Mouse (Mus musculus) intestine, embryonic 14.5 days (tissue): ENCODE measurements at regions not wholly inside any gene's neighbourhood (a gene's known extent, or its start where the extent isn't known, plus 50 kb on each side); places are given as distances from the start of the nearest gene placed in this dataset.

ENCODE experiments used
- ATAC-seq: fragments of 200-750 bp; cut with Nextera tagmentation; replicated peaks from 2 replicates; pipeline ENCODE4 v1.8.0; 2017; ENCODE audit warnings: low read depth, moderate number of reproducible peaks, moderate TSS enrichment, moderate library complexity; ENCODE audit not compliant: low FRiP score, low TSS enrichment
- DNase-seq: peaks from one replicate; pipeline ENCODE4 v3.0.0-alpha.2; 2018; ENCODE audit warnings: low spot score
- H3K27ac ChIP-seq: fragments of 300-500 bp; sonication (generic); 2 replicates; pipeline ENCODE4 v1.5.1; 2014; ENCODE audit warnings: low read depth, mild to moderate bottlenecking, control low read depth
- H3K27me3 ChIP-seq: fragments of 300-500 bp; sonication (generic); replicated peaks from 2 replicates; pipeline ENCODE4 v1.6.1; 2014; ENCODE audit warnings: low read length, control low read depth; ENCODE audit not compliant: control insufficient read depth, insufficient read depth
- H3K36me3 ChIP-seq: fragments of 300-500 bp; sonication (generic); 2 replicates; pipeline ENCODE4 v1.6.1; 2014; ENCODE audit warnings: low read length, control low read depth; ENCODE audit not compliant: control insufficient read depth, insufficient read depth
- H3K4me1 ChIP-seq: fragments of 300-500 bp; sonication (generic); replicated peaks from 2 replicates; pipeline ENCODE4 v1.6.1; 2014; ENCODE audit warnings: low read length, control low read depth, mixed read lengths; ENCODE audit not compliant: control insufficient read depth, insufficient read depth
- H3K4me2 ChIP-seq: fragments of 300-500 bp; sonication (generic); 2 replicates; pipeline ENCODE4 v1.6.1; 2014; ENCODE audit warnings: low read length
- H3K4me3 ChIP-seq: fragments of 300-500 bp; sonication (generic); 2 replicates; pipeline ENCODE4 v1.5.1; 2014; ENCODE audit warnings: low read depth, low read length, control low read depth, mixed read lengths
- H3K9ac ChIP-seq: fragments of 300-500 bp; sonication (generic); 2 replicates; pipeline ENCODE4 v1.6.1; 2014; ENCODE audit warnings: mild to moderate bottlenecking, low read length
- H3K9me3 ChIP-seq: fragments of 300-500 bp; sonication (generic); 2 replicates; pipeline ENCODE4 v1.6.1; 2016; ENCODE audit warnings: low read length, control low read depth; ENCODE audit not compliant: control insufficient read depth
- WGBS: fragments of 180-500 bp; shearing (Covaris S2); extraction: QIAGEN DNeasy Blood & Tissue Kit; methylation state at CpG from one replicate; pipeline ENCODE4 v1.1.7; 2014; 5-methylcytosine and 5-hydroxymethylcytosine counted together

GRCm38 (mm10) chr9:43387397-43387796 lies 76.7 kb downstream of the Trim29 start:
- Histone ChIP-seq H3K9ac (no peak overlapping the region), H3K27me3 (no peaks in the 10 kb centered on the region), H3K9me3 (no peaks in the 10 kb centered on the region), H3K27ac (no peak overlapping the region), H3K4me3 (no peak overlapping the region), H3K4me2 (no peak overlapping the region), H3K4me1 (no peaks in the 10 kb centered on the region), H3K36me3 (no peaks in the 10 kb centered on the region)
- ATAC-seq (no peak), DNase-seq (peak; percentile 48)
- WGBS, result 66% methylated on average over 9 of the region's 9 CpGs

GRCm38 (mm10) chr9:43389491-43390083 lies 78.9 kb downstream of the Trim29 start:
- ATAC-seq (no peak), DNase-seq (no peak)
- Histone ChIP-seq H3K4me2 (no peak overlapping the region), H3K36me3 (no peaks in the 10 kb centered on the region), H3K27me3 (no peaks in the 10 kb centered on the region), H3K9ac (no peak overlapping the region), H3K4me3 (no peak overlapping the region), H3K9me3 (0 out of 2 replicates have a peak, but pooled peaks cover 4% of the 10 kb centered on the region), H3K4me1 (0 out of 2 replicates have a peak, but pooled peaks cover 3% of the 10 kb centered on the region), H3K27ac (no peak overlapping the region)
- WGBS, result 43% methylated on average over 9 of the region's 9 CpGs

- 0 out of 2 replicates have a peak, but pooled peaks cover 3% of the 10 kb centered on the region for H3K4me1 ChIP-seq
- DNase-seq (no peak), ATAC-seq (0 out of 2 replicates have a peak, but pooled peaks have one; percentile 40)
- H3K9me3 ChIP-seq, result peaks cover 4% of the 10 kb centered on the region; the same call in 1 of the 2 replicates
- H3K27ac ChIP-seq, result no peak overlapping the region
- WGBS, result 66% methylated on average over 6 of the region's 6 CpGs
- no peaks in the 10 kb centered on the region for H3K27me3 ChIP-seq
- no peak overlapping the region for H3K9ac ChIP-seq
- H3K36me3 ChIP-seq, result no peaks in the 10 kb centered on the region
- H3K4me3 ChIP-seq, result no peak overlapping the region
- no peak overlapping the region for H3K4me2 ChIP-seq
Observed at GRCm38 (mm10) chr9:43392467-43393064, 81.9 kb downstream of the Trim29 start.

- 0 out of 2 replicates have a peak, but pooled peaks cover 3% of the 10 kb centered on the region for H3K4me1 ChIP-seq
- H3K9me3 ChIP-seq, result peaks cover 4% of the 10 kb centered on the region; the same call in 1 of the 2 replicates
- no peaks in the 10 kb centered on the region for H3K36me3 ChIP-seq
- 37% methylated on average over 5 of the region's 5 CpGs for WGBS
- H3K27me3 ChIP-seq, result no peaks in the 10 kb centered on the region
- DNase-seq (no peak), ATAC-seq (no peak)
- no peak overlapping the region for H3K9ac ChIP-seq
- no peak overlapping the region for H3K27ac ChIP-seq
- no peak overlapping the region for H3K4me3 ChIP-seq
- H3K4me2 ChIP-seq, result no peak overlapping the region
Observed at GRCm38 (mm10) chr9:43394204-43394603, 83.6 kb downstream of the Trim29 start.

DNA sequence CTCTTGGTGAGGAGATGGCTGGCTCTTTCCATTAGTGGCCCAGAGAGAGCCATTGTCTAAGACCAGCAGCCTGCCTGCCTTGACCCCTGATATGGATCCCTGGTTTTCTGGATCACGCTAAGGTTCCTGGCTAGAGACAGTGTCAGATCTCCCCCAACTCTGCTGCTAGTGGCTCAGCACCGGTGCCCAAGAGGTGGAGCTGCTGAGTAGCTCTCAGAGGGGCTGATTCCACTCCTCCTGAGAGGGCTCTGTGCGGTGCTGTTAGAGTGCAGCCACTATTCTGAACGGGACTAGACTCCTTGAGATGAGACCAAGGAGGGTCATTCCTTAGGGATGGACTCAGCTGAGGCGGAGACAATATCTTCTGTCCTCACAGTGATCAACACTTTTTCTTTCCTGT lies 84.6 kb downstream of the Trim29 start:
- no peak overlapping the region for H3K9ac ChIP-seq
- WGBS, result 36% methylated on average over 5 of the region's 5 CpGs
- H3K4me3 ChIP-seq, result no peak overlapping the region
- no peak overlapping the region for H3K27ac ChIP-seq
- no peaks in the 10 kb centered on the region for H3K36me3 ChIP-seq
- no peaks in the 10 kb centered on the region for H3K27me3 ChIP-seq
- DNase-seq, result no peak
- H3K4me2 ChIP-seq, result no peak overlapping the region
- 0 out of 2 replicates have a peak, but pooled peaks cover 3% of the 10 kb centered on the region for H3K4me1 ChIP-seq
- H3K9me3 ChIP-seq, result peaks cover 4% of the 10 kb centered on the region; the same call in 1 of the 2 replicates
- no peak for ATAC-seq

GRCm38 (mm10) chr9:43396566-43396965 lies 85.9 kb downstream of the Trim29 start:
- Histone ChIP-seq H3K4me2 (no peak overlapping the region), H3K36me3 (no peaks in the 10 kb centered on the region), H3K27me3 (no peaks in the 10 kb centered on the region), H3K9ac (no peak overlapping the region), H3K4me1 (0 out of 2 replicates have a peak, but pooled peaks cover 3% of the 10 kb centered on the region), H3K27ac (no peak overlapping the region), H3K4me3 (no peak overlapping the region), H3K9me3 (peaks cover 4% of the 10 kb centered on the region; the same call in 1 of the 2 replicates)
- ATAC-seq, result no peak
- no peak for DNase-seq

DNA sequence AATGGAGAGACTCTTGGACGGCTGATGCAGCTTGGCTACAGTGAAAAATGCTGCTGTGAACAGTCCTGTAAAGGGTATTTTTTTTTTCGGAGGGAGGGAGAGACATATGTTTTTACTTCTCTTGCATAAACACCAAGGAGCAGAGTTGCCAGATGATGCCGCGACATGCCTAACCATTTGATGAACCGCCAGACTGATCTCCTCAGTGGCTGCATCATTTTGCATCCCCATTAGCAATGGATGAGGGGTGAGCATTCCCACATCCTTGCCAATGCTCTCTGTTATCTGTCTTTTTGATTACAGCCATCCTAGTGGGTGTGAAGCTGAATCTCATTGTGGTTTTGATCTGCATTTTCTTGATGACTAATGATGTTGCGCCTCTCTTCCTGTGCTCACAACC lies 97.8 kb downstream of the Trim29 start:
- H3K27ac ChIP-seq, result no peak overlapping the region

DNA sequence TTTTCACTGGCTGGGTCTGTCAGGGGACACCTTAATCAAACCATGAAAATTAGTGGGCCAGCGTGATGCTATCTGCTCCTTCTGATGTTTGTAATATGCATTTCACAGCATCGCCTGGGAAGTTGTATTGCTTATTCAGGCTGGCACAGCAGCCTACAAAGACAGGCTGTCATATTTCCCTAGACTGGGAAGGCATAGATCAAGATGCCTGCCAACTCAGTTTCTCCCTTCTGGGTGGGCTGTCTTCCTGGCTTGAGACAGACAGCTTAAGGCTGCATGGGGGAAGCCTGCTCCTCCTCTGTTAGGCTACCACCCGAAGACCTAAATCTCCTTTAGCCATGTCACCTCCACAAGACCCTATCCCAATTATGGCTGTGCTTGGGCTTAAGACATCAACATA lies 101.8 kb downstream of the Trim29 start:
- Histone ChIP-seq H3K4me1 (no peaks in the 10 kb centered on the region), H3K4me2 (no peak overlapping the region), H3K27ac (no peak overlapping the region), H3K9ac (no peak overlapping the region), H3K4me3 (no peak overlapping the region), H3K27me3 (no peaks in the 10 kb centered on the region), H3K36me3 (no peaks in the 10 kb centered on the region), H3K9me3 (no peaks in the 10 kb centered on the region)
- ATAC-seq (no peak), DNase-seq (no peak)
- 50% methylated on average over 3 of the region's 3 CpGs for WGBS

More for the DNA sequence above, 97.8 kb downstream of the Trim29 start:
- Histone ChIP-seq H3K36me3 (no peaks in the 10 kb centered on the region), H3K9ac (no peak overlapping the region), H3K9me3 (no peaks in the 10 kb centered on the region), H3K27me3 (no peaks in the 10 kb centered on the region), H3K4me2 (no peak overlapping the region), H3K4me3 (no peak overlapping the region), H3K4me1 (no peaks in the 10 kb centered on the region)
- DNase-seq (no peak), ATAC-seq (no peak)
- 52% methylated on average over 6 of the region's 6 CpGs for WGBS
